Mouse (Mus musculus) embryo, embryonic 10 days (tissue): ENCODE results near the gene Lonp1.
"Not testable (repeated sequence)": the region's sequence is repeated elsewhere in the genome, so short reads cannot be mapped to it uniquely, and the experiment has no call there.

Source experiments
- DNase-seq: peaks from one replicate; pipeline ENCODE4 v3.0.0-alpha.2; 2015; ENCODE audit warnings: low spot score

Gene Lonp1

DNA sequence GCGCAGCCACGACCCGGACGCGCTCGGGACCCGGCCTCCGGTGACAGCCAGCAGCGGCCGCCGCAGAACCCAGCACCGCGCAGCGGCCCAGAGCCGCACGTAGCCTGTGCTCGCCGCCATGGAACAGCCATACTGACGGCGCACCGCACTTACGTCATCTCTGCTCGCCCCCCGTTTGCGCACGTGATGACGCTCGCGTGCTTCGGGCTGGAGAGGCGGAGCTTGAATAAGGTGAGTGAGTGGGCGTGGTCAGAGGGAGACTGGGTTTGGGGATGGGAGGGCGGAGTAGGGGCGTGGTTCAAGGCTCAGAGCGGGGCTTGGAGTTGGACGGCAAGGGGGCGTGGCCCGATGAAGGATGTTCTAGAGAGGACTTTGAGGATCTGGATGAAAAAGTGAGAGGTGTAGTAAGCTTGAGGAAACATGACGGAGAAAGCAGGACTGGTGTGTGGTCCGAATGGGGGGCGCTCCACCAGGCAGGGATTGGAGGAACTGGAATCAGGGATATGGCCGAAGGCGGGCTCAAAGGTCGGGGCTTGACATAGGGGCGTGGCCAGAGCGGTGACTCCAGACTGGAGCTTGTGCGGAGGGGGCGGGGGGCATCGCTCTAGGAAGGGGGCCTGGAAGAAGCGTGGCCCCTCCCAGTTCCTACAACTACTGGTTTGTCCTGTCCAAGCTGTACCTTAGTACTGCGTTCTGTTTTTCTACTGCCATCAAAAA is at the start of gene Lonp1:
TSS of gene Lonp1 (minus strand) at position 134 of the 717 bp plus-strand sequence.
- peak; percentile 100 for DNase-seq

DNA sequence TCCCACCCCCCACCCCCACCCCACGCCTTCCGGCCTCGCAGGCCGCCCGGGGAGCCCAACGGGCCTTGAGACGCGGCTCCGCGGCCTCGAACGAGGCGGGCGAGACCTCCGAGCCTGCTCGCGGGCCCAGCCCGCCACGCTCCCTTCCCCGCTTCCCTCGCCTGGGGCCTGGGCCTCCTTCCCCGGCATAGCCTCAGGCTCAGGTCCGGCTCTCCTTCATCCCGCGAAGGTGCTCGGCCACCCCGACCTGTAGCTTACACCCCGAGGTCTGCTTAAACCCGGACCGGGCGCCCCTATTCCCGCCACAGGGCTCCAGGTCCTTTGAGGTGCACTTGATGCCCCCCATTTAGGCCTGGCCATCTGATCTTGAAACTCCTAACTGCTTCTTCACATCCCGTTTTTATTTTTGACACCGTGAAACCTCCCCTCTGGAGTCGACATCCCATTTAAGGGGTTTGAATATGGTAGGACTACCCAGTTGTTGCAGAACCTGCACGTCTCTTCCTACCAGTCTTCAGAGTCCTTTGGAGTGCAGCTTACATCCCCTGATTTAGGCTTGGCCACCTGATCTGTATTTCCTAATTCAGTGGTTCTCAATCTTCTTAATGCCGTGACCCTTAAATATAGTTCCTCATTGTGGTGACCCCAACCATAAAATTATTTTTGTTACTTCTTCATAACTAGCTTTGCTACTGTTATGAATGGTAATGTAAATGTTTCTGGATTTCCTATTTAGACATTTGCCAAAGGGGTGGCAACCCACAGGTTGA is 47.1 kb upstream of the Lonp1 start:
- DNase-seq: no peak

DNA sequence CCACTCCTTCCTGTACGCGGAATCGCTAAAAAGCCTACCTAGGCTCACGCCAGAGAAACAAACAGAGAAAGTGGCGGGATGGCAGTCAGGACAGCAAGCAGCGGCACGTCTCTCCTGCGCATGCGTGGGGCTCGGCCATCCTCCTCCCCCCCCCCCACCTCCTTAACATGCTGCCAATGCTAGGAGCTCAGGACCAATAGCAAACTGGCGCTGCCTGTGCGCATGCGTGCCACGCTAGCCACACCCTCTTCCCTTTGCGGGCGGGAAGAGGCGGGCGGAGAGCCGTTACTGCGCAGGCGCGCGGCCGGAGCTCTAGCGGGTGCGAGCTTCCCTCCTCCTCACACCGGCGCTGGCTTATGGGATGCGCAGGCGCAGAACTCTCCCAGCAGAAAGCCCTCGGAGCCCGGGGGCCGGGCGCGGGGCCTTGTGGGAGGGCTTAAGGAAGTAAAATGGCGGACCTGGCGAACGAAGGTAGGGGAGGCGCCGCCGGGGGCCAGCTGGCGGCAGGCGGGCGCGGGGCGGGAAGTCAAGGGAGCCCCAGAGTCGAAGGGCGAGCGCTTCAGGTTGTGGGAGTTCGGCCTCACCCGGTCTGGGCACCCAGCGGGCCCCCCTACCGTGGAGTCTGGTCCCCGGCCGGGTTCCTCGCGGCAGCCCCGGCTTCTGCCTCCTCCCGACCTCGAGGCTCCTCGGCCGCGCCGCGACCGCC is 46.4 kb upstream of the Lonp1 start, which contains the start of gene Ranbp3:
TSS of gene Ranbp3 (plus strand) at position 354 of the 706 bp plus-strand sequence.
- peak; percentile 100 for DNase-seq

DNA sequence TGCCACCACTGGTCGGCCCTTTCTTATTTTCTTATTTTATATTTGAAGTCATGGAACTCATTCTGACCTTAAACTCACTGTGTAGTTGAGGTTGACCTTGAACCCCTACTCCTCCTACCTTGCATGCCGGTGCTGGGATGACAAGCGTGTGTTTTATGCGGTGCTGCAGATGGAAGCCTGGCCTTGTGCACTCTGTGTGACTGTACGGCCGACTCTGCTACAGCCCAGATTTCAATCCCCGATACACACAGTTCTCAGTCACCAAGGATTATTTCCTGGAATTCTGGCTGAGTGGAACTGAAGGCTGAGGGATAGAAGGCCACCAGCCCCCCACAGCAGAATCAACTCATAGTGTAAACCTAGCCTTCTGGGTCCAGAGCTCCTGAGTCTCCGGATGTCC is 43.1 kb upstream of the Lonp1 start:
- DNase-seq: no peak

DNA sequence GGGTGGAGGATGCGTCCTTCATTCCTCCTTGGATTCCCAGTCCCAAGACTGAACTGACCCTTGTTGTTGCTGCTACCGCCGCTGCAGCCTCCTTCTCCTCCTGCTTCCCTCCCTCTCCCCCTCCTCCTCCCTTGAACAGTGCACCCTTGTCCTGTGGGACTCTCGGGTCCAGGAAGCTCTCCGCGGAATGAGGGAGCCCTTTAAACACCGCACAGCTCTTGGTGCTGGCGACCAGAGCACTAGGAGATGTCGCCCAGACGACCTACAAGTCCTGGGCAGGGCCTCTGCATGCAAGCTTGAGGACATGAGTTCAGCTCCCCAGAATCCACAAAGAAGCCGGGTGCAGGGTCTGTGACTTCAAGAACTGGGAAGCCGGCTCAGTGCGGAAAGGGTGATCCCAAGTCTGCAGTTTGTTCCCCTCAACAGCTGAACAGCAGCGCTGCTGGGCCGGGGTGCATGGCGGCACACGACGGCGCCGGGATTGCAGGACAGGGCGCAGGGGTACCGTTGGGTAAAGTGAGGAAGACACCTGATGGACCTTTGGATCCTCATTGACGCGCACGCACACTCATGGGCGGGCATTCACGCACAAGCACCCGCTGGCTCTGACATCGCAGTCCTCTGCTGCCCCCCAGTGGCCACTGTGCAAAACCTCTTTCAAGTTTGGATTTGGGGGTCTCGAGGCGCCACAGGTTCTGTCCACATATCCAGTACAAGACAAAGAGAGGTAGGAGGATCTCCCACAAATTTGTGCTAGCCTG is 41.9 kb upstream of the Lonp1 start:
- peak; percentile 94 for DNase-seq

DNA sequence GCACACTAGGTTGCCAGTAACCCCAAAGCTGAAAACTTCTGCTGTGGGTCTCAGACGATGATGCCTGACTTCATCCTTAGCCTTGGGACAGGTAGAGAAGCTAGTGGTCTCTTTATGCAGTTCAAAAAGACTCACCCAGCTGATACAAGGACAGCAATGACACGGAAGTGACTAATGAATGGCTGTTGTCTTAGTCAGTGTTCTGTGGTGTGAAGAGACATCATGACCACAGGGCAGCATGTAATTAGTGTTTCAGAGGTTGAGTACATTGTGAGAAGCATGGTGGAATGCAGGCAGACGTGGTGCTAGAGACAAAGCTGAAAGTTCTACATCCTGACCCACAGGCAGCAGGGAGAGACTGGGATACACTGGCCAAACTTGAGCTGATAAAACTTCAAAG is 40.9 kb upstream of the Lonp1 start:
- no peak for DNase-seq

DNA sequence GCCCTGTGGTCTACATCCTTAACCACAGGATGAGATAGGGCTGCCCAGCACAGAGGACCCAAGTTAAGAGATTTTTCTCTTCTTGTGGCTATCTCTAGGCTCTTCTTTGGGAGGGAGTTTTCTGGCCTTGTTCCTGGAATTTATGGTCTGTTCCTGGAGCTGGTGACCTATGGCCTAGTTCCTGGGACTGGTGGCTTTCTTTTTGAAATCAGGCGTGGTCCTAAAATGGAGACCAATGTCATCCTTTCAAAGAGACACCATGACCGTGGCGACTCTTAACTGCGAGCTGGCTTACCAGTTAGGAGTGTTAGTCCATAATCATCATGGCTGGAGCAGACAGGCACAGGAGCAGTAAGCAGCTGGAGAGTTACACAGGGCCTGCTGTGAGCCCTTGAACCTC is 39.7 kb upstream of the Lonp1 start:
- DNase-seq: no peak

DNA sequence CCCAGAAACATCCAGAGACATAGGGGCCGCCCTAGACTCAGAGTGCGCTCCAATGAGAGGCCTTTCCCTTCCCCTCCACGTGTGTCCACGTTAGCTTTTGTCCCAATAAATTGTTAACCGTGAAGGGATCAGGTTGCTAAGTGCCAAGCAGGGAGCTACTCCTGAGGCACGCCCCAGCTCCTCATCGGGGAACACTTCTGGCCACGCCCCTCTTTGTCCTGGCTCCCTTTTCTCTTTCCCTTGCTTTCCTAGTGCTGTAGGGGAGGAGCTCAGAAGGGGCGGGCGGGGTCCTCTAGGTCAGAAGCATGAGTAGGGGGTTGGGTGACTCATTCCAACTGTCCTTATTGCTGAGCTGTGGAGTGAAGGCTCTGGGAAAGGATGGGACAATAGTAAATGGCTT is 37.6 kb upstream of the Lonp1 start:
- DNase-seq: peak; percentile 85

DNA sequence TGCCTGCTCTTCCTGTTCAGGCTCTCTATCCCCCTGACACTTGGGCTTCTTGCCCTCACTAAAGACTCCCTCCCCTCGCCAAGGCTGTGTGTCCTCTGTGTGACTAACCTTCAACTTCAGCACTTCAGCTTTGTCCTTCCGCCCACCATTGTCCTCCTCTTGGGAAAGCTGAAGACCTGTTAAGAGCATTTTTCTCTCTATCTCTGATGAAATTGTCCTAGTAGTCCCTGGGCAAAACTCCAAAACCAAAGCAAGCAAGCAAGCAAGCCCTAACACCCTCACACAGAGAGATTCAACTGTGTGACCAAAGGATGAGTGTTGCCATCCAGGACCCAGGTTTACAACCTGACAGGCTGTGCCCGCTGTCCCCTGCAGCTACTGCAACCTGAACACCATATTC is 37.0 kb upstream of the Lonp1 start:
- DNase-seq: no peak

DNA sequence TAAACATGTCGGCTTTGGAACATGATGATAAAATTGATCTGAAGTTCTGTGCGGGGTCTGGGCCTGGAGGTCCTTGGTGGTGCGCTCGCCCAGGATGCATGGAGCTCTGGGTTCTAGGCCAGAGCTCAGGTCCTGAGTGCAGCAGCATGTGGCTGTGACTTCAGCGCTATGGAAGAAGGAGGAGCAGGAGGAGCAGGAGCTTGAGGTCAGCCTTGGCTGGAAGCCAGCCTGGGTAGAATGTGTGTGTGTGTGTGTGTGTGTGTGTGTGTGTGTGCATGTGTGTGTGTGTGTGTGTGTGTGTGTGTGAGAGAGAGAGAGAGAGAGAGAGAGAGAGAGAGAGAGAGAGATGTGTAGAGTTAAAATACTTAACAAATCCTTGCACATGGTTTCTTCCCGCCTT is 29.5 kb upstream of the Lonp1 start:
- DNase-seq: no peak

DNA sequence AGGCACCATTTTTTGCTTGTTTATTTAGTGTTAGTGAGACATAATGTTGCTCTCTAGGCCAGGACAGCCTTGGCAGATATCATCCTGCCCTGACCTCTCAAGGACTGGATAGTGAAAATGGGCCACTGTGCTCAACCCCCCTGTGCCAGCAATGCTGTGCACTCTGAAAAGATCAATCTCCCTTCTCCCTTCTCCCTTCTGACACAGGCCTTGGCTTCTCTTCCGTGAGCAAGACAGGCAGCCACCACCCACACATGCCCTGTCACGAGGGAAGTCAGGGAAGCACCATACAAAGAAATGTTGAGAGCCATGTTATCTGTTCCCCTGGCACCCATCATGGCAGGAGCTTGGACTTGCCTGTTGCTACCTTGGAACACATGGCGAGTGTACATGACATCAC is 28.6 kb upstream of the Lonp1 start:
- DNase-seq: no peak

DNA sequence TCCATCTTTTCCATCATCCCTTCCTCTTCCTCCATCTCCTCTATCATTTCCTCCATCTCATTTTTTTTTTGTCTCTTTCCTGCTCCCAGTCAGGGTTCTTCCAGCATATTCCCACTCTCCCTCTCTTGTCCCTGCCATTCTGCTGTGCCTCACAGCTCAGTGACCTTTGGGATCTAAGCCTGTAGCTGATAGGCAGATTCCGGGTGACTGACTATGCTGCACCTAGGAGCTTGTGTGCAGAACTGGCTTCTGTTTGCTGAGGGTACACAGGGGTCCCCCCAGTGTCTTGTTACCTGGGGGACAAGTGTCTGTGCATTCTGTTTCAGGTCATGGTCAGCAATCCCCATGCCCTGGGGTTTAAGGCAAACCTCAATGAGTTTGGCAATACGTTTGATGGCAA is 28.1 kb upstream of the Lonp1 start:
- no peak for DNase-seq

DNA sequence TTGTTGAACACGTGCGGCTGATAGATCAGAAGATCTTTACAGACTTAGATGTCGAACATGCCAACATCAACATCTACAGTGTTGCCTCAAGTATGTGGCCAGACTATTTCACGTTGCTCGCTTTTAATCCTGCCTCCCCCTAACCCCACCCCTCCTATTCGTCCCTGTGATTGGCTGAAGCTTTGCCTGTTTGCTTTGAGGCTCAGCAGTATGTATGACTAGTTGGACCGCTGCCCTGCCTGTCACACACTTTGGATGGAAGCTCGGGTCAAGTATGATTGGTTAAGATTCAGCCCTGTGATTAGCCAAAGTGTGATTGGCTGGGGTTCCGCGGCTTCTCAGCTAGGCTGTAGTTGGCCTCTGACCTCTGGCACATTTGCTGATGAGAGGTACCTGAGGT is 25.1 kb upstream of the Lonp1 start:
- no peak for DNase-seq

DNA sequence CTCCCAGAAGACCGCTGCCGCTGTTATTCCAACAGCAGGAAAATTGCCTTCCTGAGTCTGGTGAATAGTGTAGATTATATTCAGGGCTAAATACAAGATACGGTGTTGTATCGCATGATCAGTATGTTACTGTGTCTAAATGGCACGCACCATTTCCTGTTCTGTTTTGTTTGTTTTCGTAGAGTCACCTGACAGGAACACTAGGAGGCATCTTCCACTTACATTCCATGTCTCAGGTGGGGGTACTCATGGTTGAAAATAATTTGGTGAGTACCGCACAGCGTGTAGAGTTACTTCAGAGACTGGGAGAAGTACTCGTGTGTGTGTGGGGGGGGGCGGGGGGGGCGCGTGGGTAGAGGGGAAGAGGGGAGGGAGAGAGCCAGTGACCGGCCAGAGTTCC is 20.9 kb upstream of the Lonp1 start:
- no peak for DNase-seq

DNA sequence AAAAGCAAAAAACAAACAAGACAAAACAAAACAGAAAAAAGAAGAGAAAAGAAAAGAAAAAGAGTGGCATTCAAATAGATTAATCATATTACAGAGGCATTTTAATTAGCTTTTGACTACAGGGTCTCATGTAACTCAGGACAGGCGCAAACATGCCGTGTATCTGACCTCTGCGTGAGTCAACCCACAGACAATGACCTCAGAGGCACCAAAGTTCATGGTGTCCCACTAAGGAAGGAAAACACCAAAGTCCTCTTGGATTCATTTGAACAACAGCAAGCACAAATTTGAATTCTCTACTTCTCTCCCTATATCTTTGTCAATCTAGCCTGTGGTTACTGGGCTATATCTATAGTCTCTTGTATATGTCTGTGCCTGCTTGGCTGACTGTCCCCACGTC is 16.6 kb upstream of the Lonp1 start:
- no peak for DNase-seq

DNA sequence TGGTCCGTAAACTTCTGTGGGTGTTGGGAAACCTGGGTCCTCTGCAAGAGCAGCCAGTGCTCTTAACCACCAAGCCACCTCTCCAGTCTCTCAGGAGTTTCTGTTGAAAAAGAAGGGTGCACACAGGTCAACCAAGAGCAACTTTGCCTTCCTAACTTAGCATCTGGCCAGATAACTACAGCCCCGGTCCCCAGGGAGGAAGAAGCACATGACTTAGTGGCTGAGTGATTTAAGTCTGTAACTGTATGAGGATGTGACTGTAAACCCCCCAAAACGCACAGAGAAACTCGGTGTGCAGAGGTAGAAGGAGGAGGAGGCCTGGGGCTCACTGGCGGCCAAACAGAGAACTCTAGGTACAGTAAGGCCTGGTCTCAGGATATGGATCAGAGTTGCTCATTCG is 7.3 kb upstream of the Lonp1 start:
- no peak for DNase-seq

DNA sequence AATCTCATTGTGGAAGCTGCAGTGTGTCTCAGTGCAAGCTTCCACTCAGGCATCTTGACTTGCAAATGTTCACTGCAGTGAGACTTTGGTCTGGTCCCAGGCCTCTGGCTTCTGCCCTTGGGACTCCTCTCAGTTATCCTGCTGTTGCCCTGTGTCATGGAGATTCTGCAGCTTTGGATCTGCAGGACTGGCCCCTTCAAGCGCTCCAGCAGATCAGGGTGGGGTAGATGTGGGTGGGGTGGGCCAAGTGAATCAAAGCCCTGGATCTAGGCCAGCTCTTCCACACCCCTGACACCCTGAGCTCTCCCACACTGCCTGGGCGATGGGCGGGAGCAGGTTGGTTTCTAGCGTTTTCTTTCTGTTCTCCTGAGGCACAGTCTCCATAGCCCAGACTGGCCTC is 5.1 kb upstream of the Lonp1 start:
- DNase-seq: no peak

DNA sequence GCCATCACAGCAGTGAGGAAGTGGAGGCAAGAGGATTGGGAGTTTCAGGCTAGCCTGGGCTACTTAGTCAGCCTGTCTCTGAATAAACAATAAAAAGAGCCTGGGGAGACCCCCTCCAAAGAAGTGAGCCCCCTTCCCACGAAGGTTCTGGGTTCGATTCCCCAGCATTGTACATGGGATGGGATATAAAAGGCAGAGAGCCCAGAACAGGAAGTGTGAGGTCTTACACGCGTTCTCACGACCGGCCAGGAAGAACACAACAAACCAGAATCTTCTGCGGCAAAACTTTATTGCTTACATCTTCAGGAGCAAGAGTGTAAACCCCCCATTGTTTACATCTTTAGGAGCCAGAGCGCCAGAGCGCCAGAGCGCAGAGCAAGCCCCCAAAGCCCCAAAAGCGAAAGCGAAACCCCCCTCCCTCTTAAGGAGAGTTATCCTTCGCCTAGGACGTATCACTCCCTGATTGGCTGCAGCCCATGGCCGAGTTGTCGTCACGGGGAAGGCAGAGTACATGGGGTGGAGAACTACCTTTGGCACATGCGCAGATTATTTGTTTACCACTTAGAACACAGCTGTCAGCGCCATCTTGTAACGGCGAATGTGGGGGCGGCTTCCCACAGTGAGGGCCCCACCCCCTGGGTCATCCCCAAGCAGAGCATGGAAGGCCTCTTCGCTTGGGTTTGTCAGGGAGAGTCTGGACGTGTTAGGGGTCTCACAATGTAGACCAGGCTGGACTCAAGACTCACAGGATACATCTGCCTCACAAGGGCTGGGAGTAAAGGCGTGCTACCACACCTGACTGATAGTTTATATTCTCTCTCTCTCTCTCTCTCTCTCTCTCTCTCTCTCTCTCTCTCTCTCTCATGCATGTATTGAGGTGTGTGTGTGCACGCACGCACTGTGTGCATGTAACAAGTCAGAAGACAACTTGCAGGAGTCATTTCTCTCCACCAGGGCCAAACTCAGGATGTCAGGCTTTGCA is 3.4 kb upstream of the Lonp1 start:
- DNase-seq: not testable (repeated sequence)

DNA sequence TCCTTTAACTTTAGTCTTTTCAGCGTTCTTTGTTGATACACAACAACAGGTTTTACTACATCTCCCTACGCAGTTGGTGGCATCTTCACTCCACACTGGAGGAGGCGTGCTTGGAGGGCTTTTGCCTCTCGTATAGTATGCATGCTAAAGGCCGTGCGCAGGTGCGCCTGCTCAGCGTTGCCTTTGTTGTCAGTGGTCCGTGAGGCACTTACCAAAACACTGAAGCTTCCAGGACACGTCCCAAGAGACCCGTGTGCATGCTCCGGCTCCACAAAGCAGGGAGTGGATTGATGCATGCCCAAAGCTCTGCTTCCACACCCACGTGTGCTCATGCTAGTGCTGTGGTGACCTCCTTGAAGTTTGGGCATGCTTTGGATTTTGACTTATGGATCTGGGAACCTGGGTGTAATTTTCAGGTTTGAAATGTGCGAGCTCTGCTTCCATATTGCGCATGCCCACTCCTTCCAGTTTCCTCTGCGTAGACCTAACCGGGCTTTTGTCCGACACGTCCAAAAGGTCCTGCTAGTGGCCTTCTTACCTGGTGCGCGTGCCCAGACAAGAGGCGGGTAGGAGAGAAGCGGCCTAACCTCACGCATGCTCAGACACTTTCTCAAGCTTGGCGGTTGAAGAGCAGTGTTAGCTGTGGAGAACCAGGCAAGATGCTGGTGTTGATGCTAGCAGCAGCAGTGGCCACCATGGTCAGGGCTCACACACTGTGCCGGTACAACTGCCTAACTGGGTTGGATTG is 1.0 kb upstream of the Lonp1 start, which contains the start of gene Catsperd:
TSS of gene Catsperd (plus strand) at position 614 of the 748 bp plus-strand sequence.
- peak; percentile 63 for DNase-seq

DNA sequence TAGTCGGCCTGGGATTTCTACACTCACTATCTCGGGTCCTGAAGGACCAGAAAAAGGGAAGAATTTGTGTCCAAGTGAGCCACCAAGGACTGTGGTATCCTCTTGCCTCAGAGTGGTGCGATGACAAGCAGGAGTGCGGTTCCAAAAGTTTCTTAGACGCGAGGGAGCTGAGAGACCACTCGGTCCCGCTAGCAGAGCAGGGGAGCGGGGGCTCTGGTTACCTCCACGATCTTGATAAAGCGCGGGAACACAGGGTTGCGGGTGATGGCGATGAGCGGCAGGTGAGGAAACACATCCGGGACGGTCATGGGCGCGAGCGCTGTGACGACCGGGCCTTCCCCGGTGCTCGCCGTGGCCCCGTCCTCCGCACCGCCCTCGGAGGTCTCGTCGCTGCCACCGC is 427 bp downstream of the Lonp1 start:
- DNase-seq: no peak
